8 mouse cellular contexts compared by ENCODE assay signal in genomic region chr2:155380261-155381059, GRCm38 (mm10). TPM values are rescaled to one million over a fixed set of nuclear protein-coding genes. Genes with fewer than 3 reads are reported as not detected.
DNase-seq lines count a peak whose midpoint lies in the region; ATAC-seq lines count a peak whose summit lies in the region.

TSS of gene Trp53inp2 (plus strand) at chr2:155381059.

- peak within 1 kb of the TSS; percentile 93 for H3K9ac ChIP-seq in intestine, embryonic 16.5 days (ENCODE audit: low read depth, low read length)
- H3K9ac ChIP-seq in limb, embryonic 13.5 days, result peak within 1 kb of the TSS; percentile 90

- peak within 1 kb of the TSS; percentile 81 for H3K4me3 ChIP-seq in erythroblast, embryonic 14.5 days (replicated peaks)
- H3K4me3 ChIP-seq in intestine, embryonic 16.5 days (ENCODE audit: low read length), result peak within 1 kb of the TSS; percentile 89
- peak within 1 kb of the TSS; percentile 83 for H3K4me3 ChIP-seq in limb, embryonic 13.5 days

- WGBS in intestine, embryonic 16.5 days, result 51% methylated on average over 8 of the region's 8 CpGs
- WGBS in limb, embryonic 13.5 days, result 47% methylated on average over 8 of the region's 8 CpGs

- H3K4me1 ChIP-seq in erythroblast, embryonic 14.5 days (ENCODE audit: control insufficient read depth), result peaks cover 17% of the 10 kb centered on the region
- peaks cover 11% of the 10 kb centered on the region; the same call in 1 of the 2 replicates for H3K4me1 ChIP-seq in intestine, embryonic 16.5 days (ENCODE audit: control insufficient read depth, insufficient read depth, low read length)
- peaks cover 19% of the 10 kb centered on the region for H3K4me1 ChIP-seq in limb, embryonic 13.5 days

- no peak for ATAC-seq in erythroblast, adult 5-6 weeks (replicated peaks; ENCODE audit: low FRiP score, poor library complexity, severe bottlenecking)
- no peak for ATAC-seq in intestine, embryonic 16.5 days
- ATAC-seq in limb, embryonic 13.5 days (ENCODE audit: low FRiP score, low read depth), result no peak
- ATAC-seq in neutrophil, adult 5-6 weeks (ENCODE audit: extremely low read depth, insufficient number of reproducible peaks, low FRiP score, poor library complexity, severe bottlenecking), result no peak

- no peaks in the 10 kb centered on the region for H3K9me3 ChIP-seq in erythroblast, embryonic 14.5 days (ENCODE audit: control insufficient read depth, low read length)
- H3K9me3 ChIP-seq in intestine, embryonic 16.5 days (ENCODE audit: control insufficient read depth, low read length), result no peaks in the 10 kb centered on the region
- H3K9me3 ChIP-seq in limb, embryonic 13.5 days, result no peaks in the 10 kb centered on the region

- no peak for DNase-seq in adrenal gland, postnatal 4 days (ENCODE audit: low spot score in 2 of 2)
- no peak for DNase-seq in gastrocnemius, postnatal 25 days
- no peak for DNase-seq in spleen, postnatal 10 days (ENCODE audit: low spot score in 2 of 2)

- H3K4me2 ChIP-seq in intestine, embryonic 16.5 days (ENCODE audit: low read depth, low read length), result peak within 1 kb of the TSS; percentile 95
- H3K4me2 ChIP-seq in limb, embryonic 13.5 days (replicated peaks), result peak within 1 kb of the TSS; percentile 78

- no peaks in the 10 kb centered on the region for H3K36me3 ChIP-seq in erythroblast, embryonic 14.5 days (ENCODE audit: control insufficient read depth)
- no peaks in the 10 kb centered on the region for H3K36me3 ChIP-seq in intestine, embryonic 16.5 days (ENCODE audit: control insufficient read depth, insufficient read depth, low read length)
- no peaks in the 10 kb centered on the region for H3K36me3 ChIP-seq in limb, embryonic 13.5 days

- H3K27me3 ChIP-seq in erythroblast, embryonic 14.5 days (ENCODE audit: control insufficient read depth), result peaks cover 24% of the 10 kb centered on the region
- no peaks in the 10 kb centered on the region for H3K27me3 ChIP-seq in intestine, embryonic 16.5 days (replicated peaks; ENCODE audit: control insufficient read depth, insufficient read depth, low read length)
- peaks cover 9% of the 10 kb centered on the region for H3K27me3 ChIP-seq in limb, embryonic 13.5 days

- peak within 1 kb of the TSS; percentile 99 for H3K27ac ChIP-seq in intestine, embryonic 16.5 days (ENCODE audit: low read length)
- H3K27ac ChIP-seq in limb, embryonic 13.5 days, result peak within 1 kb of the TSS; percentile 96

RNA-seq across cellular contexts. Expression of gene Trp53inp2, which starts in this region (rescaled TPM):
- polyA plus RNA-seq in erythroblast, embryonic 14.5 days (2012), result 0.27 and 0.51 TPM in 2 replicates
- 7.1 and 15.6 TPM in 2 replicates for total RNA-seq in erythroblast, adult 5-6 weeks (2015; ENCODE audit: low replicate concordance)
- total RNA-seq in erythroblast, adult 5-6 weeks (2017; ENCODE audit: low replicate concordance), result 3.6 and 4.9 TPM in 2 replicates
- 100 to 1,000 TPM; 156 to 163 TPM for total RNA-seq in adrenal gland, postnatal 4 days (2021)
- total RNA-seq in gastrocnemius, postnatal 25 days (2021), result 100 to 1,000 TPM; 406 to 449 TPM
- polyA plus RNA-seq in intestine, embryonic 16.5 days (2015; fragmentation: Nextera tagmentation; extraction: Ambion mirVana), result 21.2 and 25.1 TPM in 2 replicates
- polyA plus RNA-seq in limb, embryonic 13.5 days (2015; fragmentation: Nextera tagmentation; extraction: Ambion mirVana), result 17.7 and 20.9 TPM in 2 replicates
- 33.0 and 36.5 TPM in 2 replicates for total RNA-seq in neutrophil, adult 5-6 weeks (2017)

Comparison
In these comparisons a context has a peak if more than half of its experiments do, and no peak if none do; other contexts are left out.
1. RNA of gene Trp53inp2 (polyA plus RNA-seq): 21.2 to 25.1 TPM in intestine, embryonic 16.5 days and 17.7 to 20.9 TPM in limb, embryonic 13.5 days; 0.27 to 0.51 TPM in erythroblast, embryonic 14.5 days; every median in the first group is over 10 times any median in the second.
2. Peak in every context shown above with its lines, with median percentiles within 50 percentile points of each other: H3K4me3 ChIP-seq.